Mouse (Mus musculus): Measurements from ENCODE around the gene Rwdd2a.

GRCm38 (mm10) chr9:86617837-86618492, 46.2 kb downstream of the Rwdd2a start:
- no peak for TF ChIP-seq TAL1 (IDR thresholded peaks at IDR 0.05; ENCODE audit: low read length)
- TF ChIP-seq GATA1 (IDR thresholded peaks at IDR 0.05; ENCODE audit: low read length), result no peak

All from erythroblast, embryonic 14.5 days (primary cell).